Mouse (Mus musculus): ENCODE results near the gene Gm21830.
"Not testable (repeated sequence)": the region's sequence is repeated elsewhere in the genome, so short reads cannot be mapped to it uniquely, and the experiment has no call there.

Gm21830 gene

DNA sequence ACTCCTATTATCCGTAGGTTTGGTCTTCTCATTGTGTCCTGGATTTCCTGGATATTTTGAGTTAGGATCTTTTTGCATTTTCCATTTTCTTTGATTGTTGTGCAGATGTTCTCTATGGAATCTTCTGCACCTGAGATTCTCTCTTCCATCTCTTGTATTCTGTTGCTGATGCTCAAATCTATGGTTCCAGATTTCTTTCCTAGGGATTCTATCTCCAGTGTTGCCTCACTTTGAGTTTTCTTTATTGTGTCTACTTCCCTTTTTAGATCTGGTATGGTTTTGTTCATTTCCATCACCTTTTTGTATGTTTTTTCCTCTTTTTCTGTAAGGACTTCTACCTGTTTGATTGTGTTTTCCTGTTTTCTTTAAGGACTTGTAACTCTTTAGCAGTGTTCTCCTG lies at the start of gene Gm21830:
Gm21830 (plus strand) TSS at position 301 of the 400 bp plus-strand sequence.
- DNase-seq, result not testable (repeated sequence)

DNA sequence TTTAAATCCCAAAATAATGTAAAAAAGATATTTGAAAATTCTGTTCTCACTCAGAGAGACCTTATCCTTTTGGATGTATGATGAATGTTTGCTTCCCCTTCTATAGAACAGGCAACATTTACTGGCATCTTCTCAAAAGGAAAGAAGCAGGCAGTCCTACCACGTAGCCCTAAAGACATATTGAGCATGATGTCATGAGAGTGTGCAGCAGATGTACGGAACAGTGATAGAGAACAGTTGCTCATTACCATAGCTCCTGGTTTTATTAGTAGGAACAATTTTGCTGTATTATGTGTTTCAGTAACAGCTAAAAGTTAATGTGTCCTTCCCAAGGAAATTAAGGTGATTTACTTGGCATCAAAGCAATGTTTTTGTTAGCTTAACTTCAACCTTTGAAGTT lies 49.0 kb upstream of the Gm21830 start:
- no peak for DNase-seq

DNA sequence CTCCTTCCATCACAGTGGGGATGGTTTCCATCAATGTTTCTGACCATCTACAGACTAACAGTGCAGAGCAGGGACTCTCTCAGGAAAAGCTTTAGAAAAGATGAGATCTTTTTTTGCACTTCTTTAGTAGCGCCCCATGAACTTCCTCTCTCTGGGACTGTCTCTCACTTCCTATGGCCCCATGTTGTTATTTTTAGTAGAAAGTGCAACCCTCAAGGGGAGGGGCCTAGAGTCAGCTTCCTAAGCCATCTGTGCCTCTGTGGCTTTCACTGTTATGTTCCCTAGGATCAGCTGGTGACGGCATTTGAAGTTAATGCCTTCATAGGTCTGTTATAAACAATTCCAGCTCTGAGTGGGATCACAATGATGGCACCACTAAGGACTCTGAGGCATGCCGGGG lies 35.0 kb upstream of the Gm21830 start:
- DNase-seq, result no peak

DNA sequence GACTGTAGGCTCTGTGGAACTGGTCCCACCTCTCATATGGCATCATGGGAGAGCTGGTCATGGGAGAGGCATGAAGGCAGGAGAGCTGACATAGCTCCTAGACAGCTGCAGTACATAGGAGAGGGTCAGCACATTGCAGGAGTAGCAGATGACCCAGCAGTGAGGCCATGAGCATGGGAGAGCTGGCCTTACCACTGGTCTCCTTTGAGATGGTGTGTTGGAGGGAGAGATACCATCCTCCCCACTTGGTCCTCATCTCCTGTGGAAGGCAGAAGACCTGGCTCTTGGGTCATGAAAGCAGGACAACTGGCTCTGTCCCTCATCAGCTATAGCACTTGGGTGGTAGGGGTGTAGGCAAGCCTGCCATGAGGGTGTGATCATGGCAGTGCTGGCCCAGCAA lies 7.3 kb downstream of the Gm21830 start:
- no peak for DNase-seq

DNA sequence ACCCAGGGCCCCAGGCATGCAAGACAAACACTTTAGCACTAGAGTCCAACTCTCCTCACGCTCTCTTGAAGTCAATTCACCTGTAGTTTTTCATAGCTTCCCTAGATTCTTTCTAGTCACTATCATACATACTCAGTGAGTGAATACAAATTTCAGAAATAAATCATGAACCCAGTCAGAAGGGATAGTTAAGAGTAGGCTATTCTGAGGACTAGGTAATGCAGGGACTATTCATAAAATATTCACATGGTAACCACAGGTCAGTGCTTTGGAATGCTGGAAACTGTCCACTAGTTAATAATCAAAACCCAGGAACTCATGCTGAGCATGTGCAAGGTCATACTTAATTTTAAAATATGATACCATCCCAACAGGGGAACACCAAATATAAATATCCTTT lies 9.3 kb downstream of the Gm21830 start:
- no peak for DNase-seq

DNA sequence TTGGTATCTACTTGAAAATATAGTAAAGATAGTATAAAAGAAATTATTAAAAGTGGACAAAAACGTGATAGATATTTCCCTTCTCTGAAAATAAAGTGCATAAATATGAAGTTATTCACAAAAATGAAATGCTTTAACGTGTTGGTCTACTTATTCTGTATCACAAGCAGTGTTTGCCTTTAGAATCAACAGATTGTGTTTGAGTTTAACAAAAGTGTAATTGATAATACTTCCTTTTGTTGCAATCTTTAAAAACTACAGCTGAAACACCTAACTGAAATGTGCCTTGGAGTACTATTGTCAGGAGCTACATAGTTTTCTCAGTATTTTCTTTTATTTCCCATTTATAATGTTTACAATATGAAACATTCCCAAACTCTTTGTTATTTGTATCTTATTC lies 19.6 kb downstream of the Gm21830 start, which contains the start of gene Gm26727:
Gm26727 (minus strand) TSS at position 101 of the 400 bp plus-strand sequence.
- no peak for DNase-seq

DNA sequence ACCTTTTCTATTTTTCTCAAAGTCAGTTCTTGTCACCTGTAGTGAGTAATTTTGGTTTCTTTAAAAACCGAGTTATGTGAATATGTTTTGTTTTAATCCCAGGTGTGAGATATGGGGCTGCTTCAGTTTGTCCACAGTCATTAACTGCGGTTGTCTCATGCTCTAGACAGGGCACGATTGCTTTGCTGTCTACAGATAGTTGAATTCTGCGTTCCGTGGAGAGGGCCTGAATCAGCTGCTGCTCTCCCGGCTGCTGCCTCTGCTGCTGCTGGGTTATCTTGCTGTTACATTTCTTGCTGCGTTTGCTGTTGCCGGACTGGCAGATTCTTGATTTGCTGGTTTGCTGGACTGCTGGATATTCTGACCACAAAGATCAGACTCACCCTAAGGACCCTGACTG lies 24.8 kb downstream of the Gm21830 start:
- DNase-seq, result no peak

DNA sequence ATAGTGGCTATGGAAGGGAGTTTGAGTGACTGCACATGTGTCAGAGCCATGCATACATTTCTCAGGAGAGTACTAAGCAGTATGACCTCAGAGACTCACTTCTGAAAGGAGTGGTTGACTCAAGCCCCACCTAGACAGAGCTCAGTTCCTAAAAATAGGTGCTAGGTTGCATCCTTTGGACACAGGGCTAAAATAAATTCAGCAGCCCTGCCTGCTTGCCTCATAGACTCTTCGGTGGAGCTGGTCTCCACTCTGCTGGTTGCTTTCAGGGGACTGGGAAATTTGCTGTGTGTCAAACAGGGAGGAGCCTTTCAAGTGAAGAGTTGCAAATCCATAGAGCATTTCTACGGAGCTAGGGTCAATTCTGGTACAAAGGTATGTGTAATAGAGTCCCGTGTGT lies 32.3 kb downstream of the Gm21830 start, which contains the start of gene Xirp2:
Xirp2 (plus strand) TSS at position 223 of the 400 bp plus-strand sequence.
- DNase-seq, result no peak

DNA sequence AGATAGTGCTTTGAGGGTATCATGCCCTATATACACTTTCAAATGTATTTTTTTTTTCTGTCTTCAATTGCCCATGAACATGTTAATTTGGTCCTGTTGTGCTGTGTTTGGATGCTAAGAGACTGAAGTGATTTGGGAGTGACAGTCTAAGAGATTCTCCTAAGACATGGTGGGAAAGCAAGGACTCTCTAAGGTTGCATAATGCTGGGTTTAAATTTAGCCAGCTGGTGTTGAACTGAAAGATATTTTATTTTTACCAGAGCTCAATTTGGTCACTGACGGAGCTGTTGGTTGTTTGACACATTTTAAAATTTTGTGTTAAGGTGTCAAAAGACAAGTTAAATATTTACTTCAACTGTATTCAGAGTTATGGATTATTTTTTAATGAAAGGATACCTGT lies 33.2 kb downstream of the Gm21830 start:
- DNase-seq, result no peak

DNA sequence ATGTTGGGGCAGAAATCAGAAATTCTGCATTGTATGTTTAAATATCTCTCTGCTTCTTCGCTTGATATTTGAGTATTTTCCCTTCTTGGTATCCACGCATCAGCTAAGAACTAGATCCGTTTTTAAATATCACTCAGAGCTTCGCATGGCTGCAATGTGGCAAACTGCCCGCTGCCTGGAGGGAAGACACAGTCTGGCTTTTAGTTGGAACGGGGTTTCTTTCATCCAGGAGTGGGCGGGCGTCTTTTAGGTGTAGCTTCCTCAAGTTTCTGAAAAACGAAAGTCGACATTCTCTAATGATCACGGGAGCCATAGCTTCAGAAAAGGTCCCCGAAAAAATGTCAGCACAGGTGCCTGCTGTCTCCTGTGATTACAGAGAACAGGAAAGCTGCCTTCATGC lies 33.7 kb downstream of the Gm21830 start:
- peak; percentile 37 for DNase-seq

DNA sequence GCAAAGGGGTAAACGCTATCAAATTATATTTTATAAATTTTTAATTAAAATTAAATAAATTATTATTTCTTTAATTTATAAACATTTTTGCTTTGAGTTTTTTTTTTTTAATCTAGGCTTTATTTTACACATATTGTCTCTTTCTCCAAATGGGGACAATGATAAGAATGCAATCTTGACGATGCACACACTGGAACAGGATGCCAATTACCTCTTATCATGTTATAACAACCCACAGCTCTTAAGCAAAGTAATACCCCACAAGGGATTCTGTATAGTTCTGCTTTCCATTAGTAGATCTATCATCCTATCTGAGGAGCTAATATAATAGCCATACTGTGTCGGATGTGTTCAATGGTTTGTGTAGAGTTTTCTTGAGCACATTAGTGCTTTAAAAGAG lies 47.3 kb downstream of the Gm21830 start:
- DNase-seq, result no peak

DNA sequence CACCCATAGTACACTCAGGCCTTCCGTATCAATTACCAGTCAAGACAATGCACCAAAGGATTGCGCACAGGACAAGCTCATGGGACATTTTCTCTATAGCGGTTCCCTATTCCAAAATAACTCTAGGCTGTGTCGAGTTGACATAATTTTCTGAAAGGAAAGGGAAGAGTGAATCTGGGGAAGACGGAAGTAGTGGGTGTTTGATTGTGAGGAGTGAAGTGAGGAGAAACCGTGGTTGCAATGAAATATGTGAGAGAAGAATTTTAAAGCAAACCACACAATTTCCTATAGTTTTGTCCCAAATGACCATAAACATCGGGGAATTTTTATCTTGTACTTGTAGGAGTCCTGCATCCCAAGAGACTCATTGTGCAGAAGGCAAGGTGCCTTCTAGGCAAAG lies 53.5 kb downstream of the Gm21830 start:
- no peak for DNase-seq

DNA sequence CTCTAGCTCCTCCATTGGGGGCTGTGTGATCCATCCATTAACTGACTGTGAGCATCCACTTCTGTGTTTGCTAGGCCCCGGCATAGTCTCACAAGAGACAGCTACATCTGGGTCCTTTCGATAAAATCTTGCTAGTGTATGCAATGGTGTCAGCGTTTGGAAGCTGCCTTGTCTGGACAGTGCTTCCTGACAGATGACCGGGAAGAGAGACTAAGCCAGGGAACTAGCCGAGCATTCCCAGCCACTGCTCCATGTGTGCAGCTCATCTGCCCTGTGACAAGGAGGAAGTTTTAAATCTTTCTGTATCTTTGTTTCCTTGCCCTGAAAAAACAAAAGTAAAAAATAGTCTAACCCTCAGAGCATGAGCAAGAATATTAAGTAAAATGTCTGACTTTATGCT lies 56.5 kb downstream of the Gm21830 start:
- DNase-seq, result not testable (repeated sequence)

DNA sequence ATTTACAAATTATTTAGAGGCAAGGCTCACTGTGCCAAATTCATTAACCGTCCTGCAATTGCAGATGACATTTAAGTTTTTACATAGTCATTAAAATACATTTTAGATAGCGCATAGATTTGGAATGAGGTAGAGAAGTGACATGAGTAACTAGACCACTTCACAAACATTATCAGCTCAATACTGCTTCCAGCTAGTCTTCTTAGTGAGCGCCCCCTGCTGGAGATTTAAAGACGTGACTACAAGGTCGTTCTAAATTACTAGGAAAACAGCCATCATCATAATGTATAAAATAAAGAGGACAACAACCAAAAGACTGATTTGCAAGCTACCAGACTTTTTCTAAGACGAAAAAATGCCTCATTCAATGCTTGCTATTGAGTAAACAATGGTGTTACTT lies 64.2 kb downstream of the Gm21830 start:
- no peak for DNase-seq

DNA sequence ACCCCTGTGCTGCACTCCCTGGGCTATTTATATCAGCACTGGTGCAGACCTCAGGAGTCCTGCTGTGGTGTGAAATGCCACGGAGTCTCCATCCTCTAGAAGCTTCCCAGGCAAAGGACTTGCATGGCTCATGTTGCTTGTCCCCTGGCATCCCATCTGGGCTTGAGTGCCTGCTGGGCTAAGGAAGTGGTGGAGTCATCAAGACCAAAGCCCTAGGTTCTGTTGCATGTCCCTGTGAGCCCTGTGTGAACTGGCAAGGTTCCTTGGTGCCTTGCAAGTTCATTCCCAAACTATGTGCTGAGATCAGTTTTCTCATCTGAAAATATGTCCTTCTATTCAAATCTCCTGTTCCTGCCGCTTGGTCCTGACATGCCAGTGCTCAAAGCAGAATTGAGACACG lies 67.5 kb downstream of the Gm21830 start:
- no peak for DNase-seq

All from right cerebral cortex, postnatal 25 days (tissue).